Mouse (Mus musculus): ENCODE measurements around the gene Polm. TPM values are rescaled to one million over a fixed set of nuclear protein-coding genes. Genes with fewer than 3 reads are reported as not detected.

Polm gene
- polyA plus RNA-seq, 1 experiment from 2014 or later, result 7.3 TPM

GRCm38 (mm10) chr11:5795290-5795689 is 42.5 kb downstream of the Polm start:
- WGBS, result 94% methylated on average over 9 of the region's 9 CpGs
- H3K9ac ChIP-seq (ENCODE audit: low read length), result no peak overlapping the region
- no peak overlapping the region for H3K4me3 ChIP-seq (ENCODE audit: low read depth, low read length)
- no peaks in the 10 kb centered on the region for H3K9me3 ChIP-seq (ENCODE audit: control insufficient read depth, low read length)
- H3K4me1 ChIP-seq (ENCODE audit: control insufficient read depth, insufficient read depth, low read length), result no peaks in the 10 kb centered on the region
- no peaks in the 10 kb centered on the region for H3K27me3 ChIP-seq (ENCODE audit: control insufficient read depth, insufficient read depth, low read length)
- peaks cover 38% of the 10 kb centered on the region for H3K36me3 ChIP-seq (ENCODE audit: control insufficient read depth, insufficient read depth, low read length)
- H3K4me2 ChIP-seq, result no peak overlapping the region
- H3K27ac ChIP-seq (ENCODE audit: low read depth, low read length), result no peak overlapping the region
- ATAC-seq (ENCODE audit: low FRiP score) (no peak), DNase-seq (ENCODE audit: low spot score, missing footprints) (no peak)

- H3K9ac ChIP-seq (ENCODE audit: low read length), result no peak overlapping the region
- peaks cover 17% of the 10 kb centered on the region for H3K36me3 ChIP-seq (ENCODE audit: control insufficient read depth, insufficient read depth, low read length)
- H3K27ac ChIP-seq (ENCODE audit: low read depth, low read length), result no peak overlapping the region
- ATAC-seq (ENCODE audit: low FRiP score), result no peak
- no peaks in the 10 kb centered on the region for H3K9me3 ChIP-seq (ENCODE audit: control insufficient read depth, low read length)
- peaks cover 13% of the 10 kb centered on the region for H3K4me1 ChIP-seq (ENCODE audit: control insufficient read depth, insufficient read depth, low read length)
- no peaks in the 10 kb centered on the region for H3K27me3 ChIP-seq (ENCODE audit: control insufficient read depth, insufficient read depth, low read length)
- H3K4me3 ChIP-seq (ENCODE audit: low read depth, low read length), result no peak overlapping the region
- H3K4me2 ChIP-seq, result no peak overlapping the region
- WGBS, result 87% methylated on average over 1 of the region's 1 CpGs
- DNase-seq (ENCODE audit: low spot score, missing footprints), result no peak
Observed at GRCm38 (mm10) chr11:5790431-5790830, 47.4 kb downstream of the Polm start.

DNA sequence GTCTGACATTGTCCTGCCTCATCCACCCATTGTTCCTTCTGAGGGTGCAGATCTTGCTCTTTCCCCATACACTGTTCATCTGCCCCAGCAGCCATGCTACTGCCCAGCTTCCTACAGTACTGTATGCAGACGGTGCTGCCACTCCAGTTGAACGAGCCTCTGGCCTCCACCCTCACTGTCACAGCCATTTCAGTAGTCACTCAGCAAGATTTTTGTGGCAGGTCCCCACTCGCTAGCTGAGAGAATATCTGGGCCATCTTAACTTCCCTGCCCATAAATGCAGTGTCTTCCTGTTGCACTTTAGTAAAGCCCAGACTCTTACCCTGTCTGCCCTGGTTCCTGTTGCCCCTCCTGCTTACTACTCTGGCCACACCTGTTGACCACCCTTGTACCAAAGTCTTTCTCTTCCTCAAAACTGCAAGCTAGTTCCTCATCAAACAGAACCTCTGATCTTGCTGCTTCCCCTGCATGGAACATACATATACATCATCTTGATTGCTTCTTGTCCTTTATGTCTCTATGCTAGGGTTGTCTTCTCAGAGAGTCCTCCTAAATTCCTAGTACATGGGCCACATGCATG is 48.0 kb downstream of the Polm start:
- ATAC-seq (ENCODE audit: low FRiP score), result no peak
- Histone ChIP-seq H3K27ac (ENCODE audit: low read depth, low read length) (no peak overlapping the region), H3K9ac (ENCODE audit: low read length) (peak overlapping the region; percentile 84), H3K4me3 (ENCODE audit: low read depth, low read length) (no peak overlapping the region), H3K27me3 (ENCODE audit: control insufficient read depth, insufficient read depth, low read length) (no peaks in the 10 kb centered on the region), H3K9me3 (ENCODE audit: control insufficient read depth, low read length) (no peaks in the 10 kb centered on the region), H3K4me2 (peak overlapping the region; percentile 74), H3K4me1 (ENCODE audit: control insufficient read depth, insufficient read depth, low read length) (peaks cover 13% of the 10 kb centered on the region), H3K36me3 (ENCODE audit: control insufficient read depth, insufficient read depth, low read length) (peaks cover 13% of the 10 kb centered on the region; the same call in 1 of the 2 replicates)
- no peak for DNase-seq (ENCODE audit: low spot score, missing footprints)
- WGBS, result 87% methylated on average over 3 of the region's 3 CpGs

- WGBS, result 74% methylated on average over 6 of the region's 6 CpGs
- H3K4me3 ChIP-seq (ENCODE audit: low read depth, low read length), result peak overlapping the region; percentile 93
Observed at GRCm38 (mm10) chr11:5789071-5789753, 48.6 kb downstream of the Polm start.

DNA sequence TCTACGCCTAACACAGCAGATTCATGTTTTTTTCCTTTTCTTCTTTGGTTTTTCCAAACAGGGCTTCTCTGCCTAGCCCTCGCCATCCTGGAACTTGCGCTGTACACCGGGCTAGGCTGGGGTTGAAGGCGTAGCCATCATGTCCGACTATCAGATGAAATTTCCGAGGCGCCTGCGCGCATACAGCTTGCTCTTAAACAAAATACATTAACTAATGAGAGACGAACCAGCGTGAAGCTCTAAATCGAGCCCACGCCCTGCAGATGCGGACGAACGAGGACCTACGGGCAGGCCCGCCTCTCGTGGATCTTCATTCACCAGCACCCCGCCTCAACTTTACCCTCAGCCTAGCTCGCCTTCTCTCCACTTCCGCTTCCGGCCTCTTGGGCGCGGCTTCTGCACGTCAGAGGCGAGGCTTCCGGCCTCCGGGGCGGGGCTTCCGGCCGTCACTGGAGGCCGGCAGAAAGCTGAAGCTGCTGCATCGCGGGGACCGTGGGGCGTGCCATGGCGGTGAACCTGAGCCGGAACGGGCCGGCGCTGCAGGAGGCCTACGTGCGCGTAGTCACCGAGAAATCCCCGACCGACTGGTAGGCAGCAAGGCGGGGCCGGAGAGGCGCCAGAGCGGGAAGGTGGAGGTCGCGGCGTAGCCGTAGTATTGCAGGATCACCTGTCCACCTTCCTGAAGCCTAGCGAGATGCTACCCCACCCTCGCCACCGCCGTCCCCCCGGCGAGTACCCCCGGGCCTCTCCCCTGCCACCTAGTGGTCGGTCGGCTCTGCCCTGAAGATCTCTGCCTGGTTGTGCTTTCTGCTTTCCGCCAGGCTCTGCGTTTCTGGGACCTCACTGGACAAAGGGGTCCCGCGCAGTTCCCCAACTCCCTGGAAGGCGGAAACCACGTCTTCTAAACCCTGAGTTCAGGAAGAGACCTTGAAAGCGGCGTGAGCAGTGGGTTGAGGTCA is 49.5 kb downstream of the Polm start, which contains the start of gene Dbnl:
TSS of gene Dbnl (plus strand) at position 433 of the 959 bp plus-strand sequence.
- H3K4me1 ChIP-seq (ENCODE audit: control insufficient read depth, insufficient read depth, low read length), result peaks cover 13% of the 10 kb centered on the region
- no peaks in the 10 kb centered on the region for H3K9me3 ChIP-seq (ENCODE audit: control insufficient read depth, low read length)
- peak within 1 kb of the TSS; percentile 74 for H3K4me2 ChIP-seq
- under 1% methylated on average over 74 of the region's 74 CpGs for WGBS
- DNase-seq (ENCODE audit: low spot score, missing footprints), result peak; percentile 99
- H3K9ac ChIP-seq (ENCODE audit: low read length), result peak within 1 kb of the TSS; percentile 84
- peak within 1 kb of the TSS; percentile 93 for H3K4me3 ChIP-seq (ENCODE audit: low read depth, low read length)
- no peaks in the 10 kb centered on the region for H3K27me3 ChIP-seq (ENCODE audit: control insufficient read depth, insufficient read depth, low read length)
- ATAC-seq (ENCODE audit: low FRiP score), result peak; percentile 98
- H3K27ac ChIP-seq (ENCODE audit: low read depth, low read length), result peak within 1 kb of the TSS; percentile 76
- peaks cover 10% of the 10 kb centered on the region; the same call in 1 of the 2 replicates for H3K36me3 ChIP-seq (ENCODE audit: control insufficient read depth, insufficient read depth, low read length)

More at GRCm38 (mm10) chr11:5789071-5789753, 48.6 kb downstream of the Polm start:
- Histone ChIP-seq H3K36me3 (ENCODE audit: control insufficient read depth, insufficient read depth, low read length) (peaks cover 13% of the 10 kb centered on the region; the same call in 1 of the 2 replicates), H3K27ac (ENCODE audit: low read depth, low read length) (no peak overlapping the region; the same call in 1 of the 2 replicates), H3K4me2 (peak overlapping the region; percentile 74), H3K9me3 (ENCODE audit: control insufficient read depth, low read length) (no peaks in the 10 kb centered on the region), H3K27me3 (ENCODE audit: control insufficient read depth, insufficient read depth, low read length) (no peaks in the 10 kb centered on the region), H3K9ac (ENCODE audit: low read length) (peak overlapping the region; percentile 84), H3K4me1 (ENCODE audit: control insufficient read depth, insufficient read depth, low read length) (peaks cover 13% of the 10 kb centered on the region)
- DNase-seq (ENCODE audit: low spot score, missing footprints) (peak; percentile 54), ATAC-seq (ENCODE audit: low FRiP score) (no peak)

- Histone ChIP-seq H3K4me3 (ENCODE audit: low read depth, low read length) (peak overlapping the region; percentile 93), H3K9ac (ENCODE audit: low read length) (peak overlapping the region; percentile 84), H3K9me3 (ENCODE audit: control insufficient read depth, low read length) (no peaks in the 10 kb centered on the region), H3K27me3 (ENCODE audit: control insufficient read depth, insufficient read depth, low read length) (no peaks in the 10 kb centered on the region), H3K4me1 (ENCODE audit: control insufficient read depth, insufficient read depth, low read length) (peaks cover 13% of the 10 kb centered on the region), H3K27ac (ENCODE audit: low read depth, low read length) (peak overlapping the region; percentile 76; the same call in 1 of the 2 replicates), H3K36me3 (ENCODE audit: control insufficient read depth, insufficient read depth, low read length) (peaks cover 9% of the 10 kb centered on the region; the same call in 1 of the 2 replicates), H3K4me2 (peak overlapping the region; percentile 74)
- ATAC-seq (ENCODE audit: low FRiP score) (no peak), DNase-seq (ENCODE audit: low spot score, missing footprints) (peak; percentile 84)
- WGBS, result 40% methylated on average over 8 of the region's 8 CpGs
Observed at GRCm38 (mm10) chr11:5787671-5788055, 50.2 kb downstream of the Polm start.

DNA sequence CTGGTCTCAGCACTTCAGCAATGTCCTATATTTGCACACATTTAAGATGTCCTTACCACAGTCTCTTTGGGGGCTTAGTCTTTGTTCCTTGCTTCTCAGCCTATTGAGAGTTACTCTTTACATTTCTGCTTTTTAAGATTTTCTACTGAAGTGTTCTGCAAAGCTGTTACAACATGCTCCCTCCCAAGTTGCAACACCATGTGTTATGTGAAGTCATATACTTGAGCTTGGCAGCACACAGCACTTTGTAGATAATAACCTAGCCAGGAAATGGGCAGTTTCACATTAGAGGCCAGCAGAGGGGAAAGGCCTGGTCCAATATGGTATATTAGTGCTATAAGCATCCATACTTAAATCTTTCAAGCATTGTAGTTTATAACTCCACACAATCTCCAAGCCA is 52.1 kb downstream of the Polm start:
- Histone ChIP-seq H3K9me3 (ENCODE audit: control insufficient read depth, low read length) (no peaks in the 10 kb centered on the region), H3K4me3 (ENCODE audit: low read depth, low read length) (no peak overlapping the region), H3K4me2 (no peak overlapping the region), H3K4me1 (ENCODE audit: control insufficient read depth, insufficient read depth, low read length) (peaks cover 13% of the 10 kb centered on the region), H3K9ac (ENCODE audit: low read length) (no peak overlapping the region), H3K27me3 (ENCODE audit: control insufficient read depth, insufficient read depth, low read length) (no peaks in the 10 kb centered on the region), H3K27ac (ENCODE audit: low read depth, low read length) (no peak overlapping the region), H3K36me3 (ENCODE audit: control insufficient read depth, insufficient read depth, low read length) (no peaks in the 10 kb centered on the region)
- ATAC-seq (ENCODE audit: low FRiP score), result no peak
- peak; percentile 45 for DNase-seq (ENCODE audit: low spot score, missing footprints)

DNA sequence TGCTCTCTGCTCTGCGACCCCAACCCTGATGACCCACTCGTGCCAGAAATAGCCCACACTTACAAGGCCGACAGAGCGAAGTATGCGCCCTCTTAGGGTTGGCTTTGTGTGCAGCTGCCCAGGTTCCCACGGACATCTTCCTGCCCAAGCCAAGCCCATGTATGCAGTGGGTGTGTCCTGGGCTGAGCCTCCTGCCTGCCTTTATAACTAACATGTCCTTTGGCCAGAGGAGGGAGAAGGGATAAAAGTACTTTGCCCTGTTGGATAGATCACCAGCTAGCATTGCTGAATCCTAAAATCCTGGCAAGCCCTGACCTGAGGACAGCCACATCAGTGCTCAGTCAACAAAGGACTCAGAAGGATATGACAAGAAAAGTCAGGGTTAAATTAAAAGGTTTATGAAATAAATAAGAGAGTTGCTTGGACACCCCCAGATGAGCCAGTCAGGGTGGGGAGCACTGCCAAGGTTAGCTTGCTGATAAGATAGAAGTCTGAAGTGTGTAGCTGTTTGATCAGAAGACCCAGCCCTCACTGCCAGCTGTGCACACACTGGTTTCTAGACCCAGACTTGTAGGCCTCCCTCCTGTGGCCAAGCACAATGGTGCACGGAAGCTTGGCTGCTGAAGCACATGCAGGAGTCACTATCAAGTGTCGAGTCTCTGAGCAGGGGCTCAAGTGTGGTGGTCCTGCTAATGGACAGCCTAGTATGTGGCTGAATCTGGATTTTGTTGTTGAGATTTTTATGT is 55.4 kb downstream of the Polm start:
- H3K4me1 ChIP-seq (ENCODE audit: control insufficient read depth, insufficient read depth, low read length), result peaks cover under 1% of the 10 kb centered on the region
- H3K9me3 ChIP-seq (ENCODE audit: control insufficient read depth, low read length), result no peaks in the 10 kb centered on the region
- 76% methylated on average over 8 of the region's 8 CpGs for WGBS
- no peak overlapping the region for H3K9ac ChIP-seq (ENCODE audit: low read length)
- ATAC-seq (ENCODE audit: low FRiP score) (no peak), DNase-seq (ENCODE audit: low spot score, missing footprints) (peak; percentile 76)
- H3K4me2 ChIP-seq, result no peak overlapping the region
- H3K36me3 ChIP-seq (ENCODE audit: control insufficient read depth, insufficient read depth, low read length), result no peaks in the 10 kb centered on the region
- no peaks in the 10 kb centered on the region for H3K27me3 ChIP-seq (ENCODE audit: control insufficient read depth, insufficient read depth, low read length)
- no peak overlapping the region for H3K4me3 ChIP-seq (ENCODE audit: low read depth, low read length)
- no peak overlapping the region for H3K27ac ChIP-seq (ENCODE audit: low read depth, low read length)

Measured in midbrain, embryonic 11.5 days (tissue).